Mouse (Mus musculus) small intestine, adult 2 months (tissue): Measurements from ENCODE around the gene Nppb. TPM values are rescaled to one million over a fixed set of nuclear protein-coding genes. Genes with fewer than 3 reads are reported as not detected.

Experiments used
- H3K27ac ChIP-seq: fragments of 200-500 bp; 2 replicates; pipeline ENCODE4 v1.5.1; 2012; ENCODE audit warnings: low read depth, low read length, control low read depth, inconsistent platforms; ENCODE audit not compliant: insufficient read depth
- H3K27me3 ChIP-seq: fragments of 200-500 bp; 2 replicates; pipeline ENCODE4 v1.6.1; 2012; ENCODE audit warnings: mild to moderate bottlenecking, moderate library complexity, low read length, inconsistent platforms; ENCODE audit not compliant: control insufficient read depth, insufficient read depth
- H3K36me3 ChIP-seq: fragments of 200-500 bp; 2 replicates; pipeline ENCODE4 v1.6.1; 2012; ENCODE audit warnings: mild to moderate bottlenecking, low read length, control low read depth, inconsistent platforms; ENCODE audit not compliant: control insufficient read depth, insufficient read depth
- H3K4me1 ChIP-seq: fragments of 200-500 bp; 2 replicates; pipeline ENCODE4 v1.6.1; 2012; ENCODE audit warnings: low read length, inconsistent platforms, mixed read lengths; ENCODE audit not compliant: control insufficient read depth, insufficient read depth, insufficient read length
- H3K4me3 ChIP-seq: fragments of 200-500 bp; 2 replicates; pipeline ENCODE4 v1.5.1; 2012; ENCODE audit warnings: low read depth, mild to moderate bottlenecking, control low read depth, inconsistent platforms, low read length, moderate library complexity
- CTCF ChIP-seq: fragments of 200-500 bp; IDR thresholded peaks from 2 replicates; pipeline ENCODE4 v1.5.1; 2012; ENCODE audit warnings: low read depth, mild to moderate bottlenecking, control low read depth, inconsistent platforms, low read length, moderate library complexity, mixed read lengths; ENCODE audit not compliant: insufficient replicate concordance, insufficient read length; ENCODE audit errors: extremely low read depth
- POLR2A ChIP-seq: fragments of 200-500 bp; IDR thresholded peaks from 2 replicates; pipeline ENCODE4 v1.6.1; 2012; ENCODE audit warnings: low read depth, mild to moderate bottlenecking, control low read depth, inconsistent platforms, low read length, moderate library complexity
- WGBS: fragments of 180-500 bp; shearing (Covaris S2); methylation state at CpG from one replicate; pipeline ENCODE4 v1.1.7; 2018; 5-methylcytosine and 5-hydroxymethylcytosine counted together
- polyA plus RNA-seq: library from polyadenylated mRNA; depleted of rRNA; stranded (reverse); fragments of >200 nt; gene quantifications from 2 replicates; pipeline ENCODE4 v1.2.3, GENCODE M21; 2012

The Nppb gene
- polyA plus RNA-seq, 1 experiment = not detected

GRCm38 (mm10) chr4:147940111-147940510, 45.5 kb upstream of the Nppb start:
- peaks cover 13% of the 10 kb centered on the region for H3K36me3 ChIP-seq
- peaks cover 25% of the 10 kb centered on the region for H3K4me1 ChIP-seq
- H3K27ac ChIP-seq = peak overlapping the region; percentile 50; the same call in 1 of the 2 replicates
- no peaks in the 10 kb centered on the region for H3K27me3 ChIP-seq
- TF ChIP-seq POLR2A = no peak
- no peak for TF ChIP-seq CTCF
- WGBS = 42% methylated on average over 9 of the region's 9 CpGs
- no peak overlapping the region for H3K4me3 ChIP-seq

- WGBS = 1% methylated on average over 35 of the region's 35 CpGs
- Histone ChIP-seq H3K27me3 (no peaks in the 10 kb centered on the region), H3K4me1 (peaks cover 25% of the 10 kb centered on the region), H3K36me3 (peaks cover 18% of the 10 kb centered on the region), H3K4me3 (peak within 1 kb of the TSS; percentile 88), H3K27ac (peak within 1 kb of the TSS; percentile 69)
- peak; percentile 93; the same call in 1 of the 2 replicates for TF ChIP-seq POLR2A
- TF ChIP-seq CTCF = no peak
Measured at GRCm38 (mm10) chr4:147940576-147941044, 45.0 kb upstream of the Nppb start, which contains the start of gene 2510039O18Rik. TSS of gene 2510039O18Rik (plus strand) at chr4:147940895.

- peak overlapping the region; percentile 88 for H3K4me3 ChIP-seq
- peak overlapping the region; percentile 69 for H3K27ac ChIP-seq
- no peaks in the 10 kb centered on the region for H3K27me3 ChIP-seq
- H3K4me1 ChIP-seq = peaks cover 25% of the 10 kb centered on the region
- 2% methylated on average over 88 of the region's 88 CpGs for WGBS
- no peak for TF ChIP-seq CTCF
- peaks cover 25% of the 10 kb centered on the region for H3K36me3 ChIP-seq
Measured at GRCm38 (mm10) chr4:147941045-147942020, 44.3 kb upstream of the Nppb start.

DNA sequence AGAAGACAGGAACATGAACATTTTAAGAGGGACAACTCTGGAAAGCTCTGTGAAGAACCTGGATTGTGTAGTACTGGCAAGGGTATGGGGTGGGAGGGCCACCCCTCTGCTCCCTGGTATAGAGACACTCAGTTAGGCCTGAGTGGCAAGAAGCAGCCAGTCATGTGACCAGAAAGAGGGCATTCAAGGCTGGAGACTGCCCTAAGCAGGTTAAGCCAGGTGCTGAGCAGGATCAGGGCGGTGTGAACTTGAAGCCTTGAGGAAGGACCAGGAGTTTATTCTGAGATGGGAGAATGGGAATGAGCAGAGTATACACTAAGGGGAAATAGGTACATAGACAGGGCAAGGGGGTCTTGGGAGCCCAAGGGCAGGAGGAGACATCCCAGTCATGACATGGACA, 42.6 kb upstream of the Nppb start:
- H3K36me3 ChIP-seq = peaks cover 39% of the 10 kb centered on the region
- no peak overlapping the region for H3K27ac ChIP-seq
- 56% methylated on average over 1 of the region's 1 CpGs for WGBS
- no peaks in the 10 kb centered on the region for H3K27me3 ChIP-seq
- H3K4me3 ChIP-seq = peak overlapping the region; percentile 12; the same call in 1 of the 2 replicates
- TF ChIP-seq POLR2A (no peak), CTCF (no peak)
- peaks cover 25% of the 10 kb centered on the region for H3K4me1 ChIP-seq

- Histone ChIP-seq H3K4me3 (no peak overlapping the region), H3K27ac (no peak overlapping the region), H3K4me1 (peaks cover 18% of the 10 kb centered on the region), H3K36me3 (peaks cover 53% of the 10 kb centered on the region), H3K27me3 (no peaks in the 10 kb centered on the region)
- WGBS = 18% methylated on average over 2 of the region's 2 CpGs
- no peak for TF ChIP-seq CTCF
- no peak for TF ChIP-seq POLR2A
Measured at GRCm38 (mm10) chr4:147947511-147947910, 38.1 kb upstream of the Nppb start.

DNA sequence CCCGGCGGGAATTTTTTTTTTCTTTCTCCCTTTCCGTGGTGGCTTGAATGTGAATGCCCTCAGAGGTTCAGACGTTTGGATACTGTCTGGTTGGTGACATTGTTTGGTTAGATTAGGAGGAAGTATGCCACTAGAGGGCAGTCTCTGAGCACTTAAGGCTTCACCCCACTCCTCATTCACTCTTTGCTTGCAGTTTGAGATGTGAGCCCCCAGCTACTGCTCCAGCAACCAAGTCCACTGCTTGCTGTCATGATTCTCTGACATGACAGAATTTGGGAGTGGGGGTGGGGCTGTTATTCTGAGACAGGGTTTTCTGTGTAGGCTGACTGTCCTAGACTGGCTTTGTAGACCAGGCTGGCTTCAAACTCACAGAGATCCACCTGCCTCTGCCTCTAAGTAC, 32.0 kb upstream of the Nppb start:
- Histone ChIP-seq H3K27me3 (no peaks in the 10 kb centered on the region), H3K4me3 (no peak overlapping the region), H3K36me3 (peaks cover 11% of the 10 kb centered on the region), H3K4me1 (no peaks in the 10 kb centered on the region), H3K27ac (no peak overlapping the region)
- TF ChIP-seq CTCF (peak; percentile 46; the same call in 1 of the 2 replicates), POLR2A (no peak)
- 15% methylated on average over 4 of the region's 4 CpGs for WGBS

- TF ChIP-seq POLR2A (no peak), CTCF (no peak)
- no peaks in the 10 kb centered on the region for H3K27me3 ChIP-seq
- H3K4me1 ChIP-seq = no peaks in the 10 kb centered on the region
- peaks cover under 1% of the 10 kb centered on the region for H3K36me3 ChIP-seq
- H3K4me3 ChIP-seq = no peak overlapping the region
- H3K27ac ChIP-seq = no peak overlapping the region
- 39% methylated on average over 11 of the region's 11 CpGs for WGBS
Measured at GRCm38 (mm10) chr4:147957141-147957540, 28.4 kb upstream of the Nppb start.
